Mouse (Mus musculus) Patski (cell line): ENCODE measurements at regions not wholly inside any gene's neighbourhood (a gene's known extent, or its start where the extent isn't known, plus 50 kb on each side); places are given as distances from the start of the nearest gene placed in this dataset.

Source experiments
- ATAC-seq: fragments of 100-300 bp; one replicate; pipeline ENCODE4 v1.8.0; 2021
- CTCF ChIA-PET: fragments of 350-600 bp; sonication (Branson Sonifier 250); formaldehyde crosslinking; loops from one replicate; lab custom pipeline; 2022; ENCODE audit warnings: inconsistent platforms; lab: Charles Lee
- POLR2A ChIA-PET: fragments of 350-600 bp; sonication (Branson Sonifier 250); formaldehyde crosslinking; loops from one replicate; lab custom pipeline; 2022; ENCODE audit warnings: antibody characterized with exemption, inconsistent platforms; lab: Charles Lee
- DNase-seq: peaks from one replicate; pipeline ENCODE4 v3.0.0-alpha.2; 2011; ENCODE audit warnings: low read depth, low spot score
- H3K27me3 ChIP-seq: fragments of 371-371 bp; one replicate; pipeline ENCODE4 v1.5.1; 2021
- CTCF ChIP-seq: fragments of 100-300 bp; IDR thresholded peaks from one replicate; pipeline ENCODE4 v1.5.1; 2021
- in situ Hi-C: fragments of 300-500 bp; cut with MboI; formaldehyde crosslinking; loops from 3 replicates; pipeline ENCODE4 v1.11.1; 2018; ENCODE audit warnings: low pct_unique_long_range_greater_than_20kb, mixed read lengths

DNA sequence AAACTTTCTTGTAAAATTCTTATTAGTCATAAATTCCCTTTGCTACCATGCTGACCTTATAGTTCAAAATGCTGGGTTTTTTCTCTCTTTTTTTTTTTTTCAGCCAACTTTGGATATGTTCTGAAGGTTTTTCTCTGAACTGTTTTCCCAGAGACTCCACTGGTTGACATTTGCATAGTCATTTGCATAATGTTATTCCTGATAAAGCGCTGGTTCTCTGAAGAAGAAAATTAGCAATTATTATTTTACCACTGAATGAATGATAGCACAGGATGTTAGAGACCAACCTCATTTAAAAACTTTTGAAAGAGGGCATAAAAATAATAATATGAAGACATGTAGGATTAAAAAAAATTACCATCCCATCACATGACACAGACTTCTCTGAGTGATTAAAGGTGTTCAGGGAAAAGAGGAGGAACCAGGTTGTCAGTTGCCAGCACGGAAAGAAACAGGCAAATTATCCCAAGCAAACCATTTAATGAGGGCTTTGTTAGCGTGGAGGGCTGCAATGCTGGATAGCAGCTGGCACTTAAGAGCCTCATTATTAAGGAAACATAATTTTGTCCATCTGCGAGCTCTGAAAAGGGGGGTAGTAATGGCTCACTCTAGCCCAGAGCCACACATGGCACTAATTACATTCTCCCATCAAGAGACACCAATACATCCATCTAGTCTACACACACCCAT is 171.9 kb upstream of the Nabp1 start:
- no peak for DNase-seq
- TF ChIP-seq CTCF, result no peak
- peaks cover 4% of the 10 kb centered on the region for H3K27me3 ChIP-seq
- no peak for ATAC-seq
- in situ Hi-C loops, result loop anchor here (5.0 kb wide), 2 partner anchors 297 to 447 kb away; no protein-coding TSS in a partner anchor
- ChIA-PET POLR2A (no interaction called here), CTCF (no interaction called here)

DNA sequence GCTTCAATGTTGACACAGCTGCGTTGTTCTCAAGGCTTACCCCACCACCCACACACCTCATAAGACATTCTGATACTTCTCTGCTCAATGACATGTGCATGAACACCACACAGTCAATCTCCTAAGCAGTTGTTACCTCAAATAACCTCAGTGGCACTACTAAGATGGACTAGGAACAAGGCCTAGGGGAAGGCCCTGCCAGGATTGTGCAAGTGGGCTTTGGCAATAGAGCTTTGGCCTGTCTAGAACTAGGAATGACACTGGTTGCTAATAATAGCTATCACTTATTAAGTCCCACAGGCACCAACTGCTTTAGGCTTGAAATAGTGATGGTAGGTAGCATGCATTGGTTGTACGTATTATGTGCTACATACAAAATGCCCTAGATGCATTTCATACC is 169.7 kb upstream of the Nabp1 start:
- DNase-seq (no peak), ATAC-seq (no peak)
- CTCF ChIA-PET, result interaction anchor here (1.6 to 2.1 kb wide), 2 partner anchors 20 to 297 kb away, joined by 3 to 8 read pairs; no protein-coding TSS in a partner anchor
- H3K27me3 ChIP-seq, result peaks cover 4% of the 10 kb centered on the region
- TF ChIP-seq CTCF, result no peak
- POLR2A ChIA-PET, result interaction anchor here (0.5 kb wide), 1 partner anchor 28 kb away, joined by 3 read pairs; no protein-coding TSS in a partner anchor
- in situ Hi-C loops, result loop anchor here (5.0 kb wide), 2 partner anchors 299 to 449 kb away; no protein-coding TSS in a partner anchor

DNA sequence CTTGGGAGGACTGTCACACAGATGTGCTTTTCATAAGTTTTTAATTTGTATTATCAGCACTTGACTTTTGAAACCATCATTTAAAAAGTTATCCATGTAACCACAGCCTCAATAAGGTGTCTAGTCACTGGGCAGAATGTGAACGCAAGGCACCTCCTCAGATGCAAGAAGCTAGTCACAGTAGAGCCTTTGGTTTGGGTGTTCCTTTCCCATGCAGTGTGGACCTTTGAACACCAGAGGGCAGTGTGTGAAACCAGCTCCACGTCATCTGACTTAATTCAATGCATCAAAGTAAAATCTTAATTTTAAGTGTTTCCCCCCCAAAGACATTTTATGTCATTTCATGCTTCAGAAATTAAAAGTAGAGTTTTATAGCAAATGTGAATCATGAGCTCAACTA is 166.2 kb upstream of the Nabp1 start:
- H3K27me3 ChIP-seq, result peaks cover 11% of the 10 kb centered on the region
- ATAC-seq (no peak), DNase-seq (peak; percentile 15)
- in situ Hi-C loops, result no loop called here
- peak; percentile 86 for TF ChIP-seq CTCF
- ChIA-PET POLR2A (no interaction called here), CTCF (interaction anchor here (0.7 to 2.4 kb wide), 30 partner anchors 9 to 454 kb away, joined by 3 to 13 read pairs (median 4); no protein-coding TSS in a partner anchor)

DNA sequence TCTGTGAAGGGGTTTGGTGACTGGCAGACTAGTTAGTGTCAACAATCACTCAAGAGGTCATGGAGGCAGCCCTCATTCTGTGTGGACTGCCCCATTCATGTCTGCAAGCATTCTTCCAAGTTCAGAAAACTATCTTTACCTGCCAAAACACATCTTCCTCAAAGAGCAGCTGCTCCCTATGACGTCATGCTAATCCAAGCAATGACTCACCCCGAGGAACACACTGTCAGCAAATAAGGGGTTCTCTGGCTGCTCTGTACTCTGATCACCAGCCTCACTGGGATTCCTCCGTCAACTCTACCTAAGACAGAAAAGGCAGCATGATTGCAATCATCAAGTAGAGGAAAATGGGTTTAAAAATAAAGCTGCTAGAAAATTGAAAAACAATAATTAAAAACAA is 165.4 kb upstream of the Nabp1 start:
- POLR2A ChIA-PET, result no interaction called here

DNA sequence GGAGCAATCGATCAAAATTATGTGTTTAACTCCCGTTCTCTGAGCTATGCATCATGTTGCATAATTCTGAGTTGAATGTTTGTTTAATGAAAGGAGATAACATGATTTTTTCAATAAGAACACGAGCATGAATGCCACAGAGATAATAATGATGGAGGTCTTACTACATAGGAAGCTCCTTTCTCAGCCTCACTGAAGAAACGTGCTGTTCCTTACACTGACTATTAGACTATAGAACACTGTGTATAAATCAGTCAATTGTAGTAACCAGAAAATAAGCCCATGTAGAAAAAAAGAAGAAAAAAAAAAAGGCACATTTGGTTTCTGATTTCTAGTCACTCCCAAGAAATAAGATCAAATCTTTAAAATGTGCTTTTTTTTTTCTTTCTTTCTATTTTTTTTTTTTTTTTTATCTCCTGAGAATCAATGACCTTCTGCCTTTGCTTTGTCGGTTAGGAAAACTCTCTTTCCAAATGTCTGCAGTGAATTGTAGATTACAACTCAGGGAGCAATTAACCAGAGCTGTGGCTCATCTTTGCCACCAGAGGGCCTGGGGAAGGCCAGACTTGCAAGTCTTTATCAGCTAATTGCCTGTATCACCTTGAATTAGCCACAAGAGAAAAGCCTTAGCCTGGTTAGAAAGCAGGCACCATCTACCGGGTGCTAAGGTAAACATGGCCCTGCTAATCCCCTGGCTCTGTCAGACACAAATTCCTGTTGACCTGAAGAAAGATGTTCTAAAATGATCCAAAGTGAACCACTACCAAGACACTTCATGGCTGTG is 160.5 kb upstream of the Nabp1 start:
- in situ Hi-C loops, result no loop called here
- DNase-seq, result no peak

More for the DNA sequence above, 165.4 kb upstream of the Nabp1 start:
- CTCF ChIA-PET, result interaction anchor here (1.1 to 2.4 kb wide), 12 partner anchors 8 to 306 kb away, joined by 3 to 13 read pairs (median 6); no protein-coding TSS in a partner anchor
- in situ Hi-C loops, result no loop called here
- DNase-seq (no peak), ATAC-seq (no peak)
- TF ChIP-seq CTCF, result no peak
- H3K27me3 ChIP-seq, result peaks cover 11% of the 10 kb centered on the region

DNA sequence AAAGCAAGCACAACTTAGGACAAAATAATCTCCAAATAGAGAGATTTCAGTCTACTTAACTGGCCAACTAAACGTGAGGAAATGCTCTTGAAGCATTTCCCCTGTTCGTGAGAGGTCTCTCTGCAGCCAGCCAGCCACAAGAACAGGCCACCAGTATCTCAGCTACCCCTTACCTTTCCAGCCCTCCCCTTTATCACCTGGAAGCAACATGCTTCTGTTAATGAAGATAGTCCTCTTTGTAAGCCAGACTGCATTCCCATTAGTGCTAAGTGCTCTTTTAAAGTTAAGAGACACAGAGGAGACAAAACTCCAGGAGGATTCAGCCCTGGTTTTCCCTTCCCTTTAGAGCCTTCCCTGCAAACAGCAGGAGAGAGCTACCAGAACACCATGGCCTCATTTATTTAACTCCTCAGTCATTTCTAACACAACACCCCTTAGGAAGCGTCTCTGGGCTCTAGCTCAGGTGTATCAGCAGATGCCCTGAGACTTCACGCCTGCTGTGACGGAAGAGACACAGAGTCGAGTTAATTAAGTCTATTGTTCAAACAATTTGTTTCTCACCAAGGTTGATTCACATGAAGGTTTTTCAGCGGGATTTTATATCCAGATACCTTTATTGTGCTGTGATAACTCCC is 157.8 kb upstream of the Nabp1 start:
- in situ Hi-C loops, result no loop called here
- ChIA-PET POLR2A (no interaction called here), CTCF (interaction anchor here (1.0 kb wide), 1 partner anchor 9 kb away, joined by 7 read pairs; no protein-coding TSS in a partner anchor)
- no peak for ATAC-seq
- DNase-seq, result no peak
- no peak for TF ChIP-seq CTCF
- H3K27me3 ChIP-seq, result peaks cover 21% of the 10 kb centered on the region

More for the DNA sequence above, 160.5 kb upstream of the Nabp1 start:
- no peak for ATAC-seq
- ChIA-PET POLR2A (no interaction called here), CTCF (interaction anchor here (0.8 to 1.5 kb wide), 2 partner anchors 9 to 16 kb away, joined by 3 to 4 read pairs; no protein-coding TSS in a partner anchor)
- TF ChIP-seq CTCF, result peak; percentile 43
- peaks cover 21% of the 10 kb centered on the region for H3K27me3 ChIP-seq

DNA sequence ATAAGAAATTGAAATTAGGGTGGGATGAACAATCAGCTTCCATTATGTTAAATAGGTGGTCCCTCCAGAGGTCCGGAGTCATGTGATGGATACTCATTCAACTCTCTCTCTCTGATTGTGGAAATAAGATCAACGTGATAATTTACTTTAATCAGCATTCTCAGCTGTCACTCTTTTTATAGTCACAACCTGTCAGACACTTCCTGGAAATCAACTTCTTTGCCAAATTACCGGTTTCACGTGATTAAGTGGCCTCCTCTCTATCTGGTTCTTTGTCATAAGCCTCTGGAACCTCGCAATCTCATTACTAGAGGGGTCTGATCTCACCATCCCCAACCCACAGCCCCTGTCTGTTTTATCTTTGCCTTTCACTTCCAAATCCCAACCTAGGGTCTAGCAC is 155.6 kb upstream of the Nabp1 start:
- peaks cover 15% of the 10 kb centered on the region for H3K27me3 ChIP-seq
- ChIA-PET POLR2A (no interaction called here), CTCF (interaction anchor here (1.2 kb wide), 1 partner anchor 11 kb away, joined by 5 read pairs; no protein-coding TSS in a partner anchor)
- no peak for DNase-seq
- ATAC-seq, result no peak
- in situ Hi-C loops, result no loop called here
- TF ChIP-seq CTCF, result no peak

DNA sequence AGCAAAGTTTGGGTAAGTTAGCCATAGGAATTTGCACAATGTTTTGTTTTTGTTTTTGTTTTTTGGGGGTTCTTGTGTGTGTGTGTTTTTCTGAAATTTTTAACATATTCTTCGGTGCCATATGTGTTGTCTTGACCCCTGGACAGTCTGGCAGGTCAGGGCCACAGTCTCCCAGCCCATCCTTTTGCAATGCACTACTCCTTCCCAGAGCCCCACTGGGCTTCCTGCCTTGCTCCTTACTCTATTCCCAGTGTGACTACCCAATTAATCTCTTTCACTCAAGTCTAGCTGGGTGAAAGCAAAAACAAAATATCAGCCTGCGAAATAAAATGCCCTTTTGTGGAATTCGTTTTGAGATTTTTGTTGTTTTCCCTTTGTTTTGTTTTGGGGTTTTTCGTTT is 154.6 kb upstream of the Nabp1 start:
- TF ChIP-seq CTCF, result no peak
- DNase-seq (no peak), ATAC-seq (no peak)
- CTCF ChIA-PET, result interaction anchor here (1.2 to 2.7 kb wide), 2 partner anchors 11 to 12 kb away, joined by 5 to 8 read pairs; no protein-coding TSS in a partner anchor
- in situ Hi-C loops, result no loop called here
- POLR2A ChIA-PET, result no interaction called here
- H3K27me3 ChIP-seq, result peaks cover 17% of the 10 kb centered on the region

DNA sequence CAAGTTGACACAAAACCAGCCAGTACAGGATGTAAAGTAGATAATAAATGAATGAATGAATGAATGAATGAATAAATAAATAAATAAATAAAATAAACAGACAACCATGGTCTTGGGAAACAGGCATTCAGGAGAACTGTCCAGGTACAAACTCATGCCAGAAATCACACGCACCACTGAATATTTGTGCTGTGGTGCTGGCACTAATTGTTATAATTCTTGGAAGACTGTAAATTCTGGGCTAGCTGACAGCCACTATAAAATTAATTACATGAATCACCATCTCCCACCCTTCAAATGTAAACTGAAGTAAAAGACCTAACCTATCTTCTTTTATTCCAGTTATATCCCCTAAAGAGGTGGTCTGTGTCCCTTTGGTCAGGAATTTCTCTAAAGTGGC is 151.6 kb upstream of the Nabp1 start:
- TF ChIP-seq CTCF, result no peak
- CTCF ChIA-PET, result interaction anchor here (0.7 to 2.2 kb wide), 3 partner anchors 9 to 163 kb away, joined by 3 to 10 read pairs (median 3); no protein-coding TSS in a partner anchor
- no peak for DNase-seq
- peaks cover 5% of the 10 kb centered on the region for H3K27me3 ChIP-seq
- in situ Hi-C loops, result no loop called here
- ATAC-seq, result no peak
- POLR2A ChIA-PET, result no interaction called here

DNA sequence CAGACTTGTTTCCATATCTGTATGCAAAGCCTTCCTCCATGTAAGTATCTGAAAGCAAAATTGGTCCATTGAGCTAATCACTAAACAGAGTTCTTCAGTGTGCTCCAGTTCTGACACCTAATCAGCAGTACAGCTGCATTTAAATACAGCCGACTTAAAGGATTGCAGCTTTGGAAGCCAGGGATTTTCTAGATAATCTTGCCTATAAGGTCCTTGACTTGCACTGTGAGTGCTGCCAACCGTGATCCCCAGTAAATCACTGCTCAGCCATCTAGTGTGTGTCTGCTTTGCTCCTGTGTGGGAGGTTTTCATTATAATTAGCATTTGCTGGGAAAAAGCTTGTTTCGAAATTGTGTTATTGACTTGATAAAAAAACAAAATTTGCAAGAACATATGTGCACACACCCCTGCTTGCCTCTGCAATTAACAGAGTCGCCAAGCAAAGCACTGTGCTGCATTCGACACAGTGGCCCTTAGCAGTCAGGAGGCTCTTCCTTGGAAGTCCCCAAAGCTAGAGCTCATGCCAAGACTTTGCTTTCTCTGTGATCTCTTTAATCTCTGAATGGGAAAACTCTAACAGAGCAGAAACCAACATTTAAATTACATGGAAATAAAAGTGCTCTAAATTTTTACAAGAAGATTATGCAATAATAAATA is 150.0 kb upstream of the Nabp1 start:
- in situ Hi-C loops, result no loop called here
- CTCF ChIA-PET, result interaction anchor here (2.2 kb wide), 1 partner anchor 16 kb away, joined by 10 read pairs; no protein-coding TSS in a partner anchor
- DNase-seq, result no peak
- TF ChIP-seq CTCF, result no peak
- H3K27me3 ChIP-seq, result peaks cover 4% of the 10 kb centered on the region
- ATAC-seq, result no peak
- POLR2A ChIA-PET, result no interaction called here
